Mouse (Mus musculus): ENCODE measurements around the gene Slc6a4.
A peak's percentile ranks its signal among the peaks of the same experiment; 100 is the strongest.

GRCm38 (mm10) chr11:77026559-77026958, 28.2 kb downstream of the Slc6a4 start:
- no peak for TF ChIP-seq POLR2A (IDR thresholded peaks at IDR 0.05; ENCODE audit: insufficient read depth, low read depth, low read length)
- peak; percentile 18 for TF ChIP-seq CTCF (IDR thresholded peaks at IDR 0.05)

All from heart, adult 2 months (tissue).